ENCODE assay signal across 16 mouse cellular contexts in genomic region chr5:112843676-112844257, GRCm38 (mm10). TPM values are rescaled to one million over a fixed set of nuclear protein-coding genes. Genes with fewer than 3 reads are reported as not detected.
DNase-seq lines count a peak whose midpoint lies in the region; ATAC-seq and TF ChIP-seq lines count a peak whose summit lies in the region.
"Had no signal": no experiment of that assay in that cellular context is flagged by ENCODE, and none has a peak within 500 bp of the region (broad histone marks: within the 10 kb centered on the region; RNA-seq: fewer than 3 reads in every experiment).

No protein-coding gene starts in this region.

- no peaks in the 10 kb centered on the region for H3K36me3 ChIP-seq in liver, adult 2 months (ENCODE audit: control insufficient read depth, insufficient read depth, low read length)
- H3K36me3 ChIP-seq in liver, embryonic 12.5 days, result no peaks in the 10 kb centered on the region
- H3K36me3 ChIP-seq in forebrain, embryonic 13.5 days (ENCODE audit: poor library complexity, severe bottlenecking), result no peaks in the 10 kb centered on the region
- H3K36me3 ChIP-seq in neural tube, embryonic 14.5 days (ENCODE audit: control insufficient read depth, insufficient read depth, low read length), result no peaks in the 10 kb centered on the region
- no peaks in the 10 kb centered on the region for H3K36me3 ChIP-seq in kidney, embryonic 15.5 days
- H3K36me3 ChIP-seq: limb, embryonic 15.5 days had no signal

- 21% methylated on average over 6 of the region's 6 CpGs for WGBS in liver, adult 2 months
- 42% methylated on average over 6 of the region's 6 CpGs for WGBS in liver, embryonic 12.5 days (ENCODE audit: insufficient replicate concordance)
- 30% methylated on average over 6 of the region's 6 CpGs for WGBS in forebrain, embryonic 13.5 days
- 41% methylated on average over 6 of the region's 6 CpGs for WGBS in neural tube, embryonic 14.5 days
- 34% methylated on average over 6 of the region's 6 CpGs for WGBS in kidney, embryonic 15.5 days

- no peak overlapping the region for H3K4me2 ChIP-seq in liver, embryonic 12.5 days
- no peak overlapping the region for H3K4me2 ChIP-seq in forebrain, embryonic 13.5 days
- H3K4me2 ChIP-seq in neural tube, embryonic 14.5 days (ENCODE audit: low read depth, low read length), result no peak overlapping the region
- H3K4me2 ChIP-seq in kidney, embryonic 15.5 days, result no peak overlapping the region
- H3K4me2 ChIP-seq: limb, embryonic 15.5 days had no signal

- TF ChIP-seq CTCF in liver, adult 2 months (IDR thresholded peaks at IDR 0.05; ENCODE audit: low read depth, low read length), result no peak

- ATAC-seq in liver, embryonic 12.5 days, result no peak
- ATAC-seq in forebrain, embryonic 13.5 days, result peak; percentile 54; the same call in 1 of the 2 replicates
- ATAC-seq in neural tube, embryonic 14.5 days (ENCODE audit: low read depth), result peak; percentile 18; the same call in 1 of the 2 replicates
- no peak for ATAC-seq in kidney, embryonic 15.5 days (replicated peaks; ENCODE audit: low FRiP score)

- H3K79me2 ChIP-seq in liver, adult 2 months (ENCODE audit: control insufficient read depth, insufficient read depth, low read length), result no peaks in the 10 kb centered on the region

- H3K9me3 ChIP-seq in liver, embryonic 12.5 days (replicated peaks), result no peaks in the 10 kb centered on the region
- no peaks in the 10 kb centered on the region for H3K9me3 ChIP-seq in forebrain, embryonic 13.5 days (replicated peaks)
- no peaks in the 10 kb centered on the region for H3K9me3 ChIP-seq in neural tube, embryonic 14.5 days (ENCODE audit: control insufficient read depth, low read length)
- no peaks in the 10 kb centered on the region for H3K9me3 ChIP-seq in kidney, embryonic 15.5 days (replicated peaks)
- H3K9me3 ChIP-seq: limb, embryonic 15.5 days had no signal

- TF ChIP-seq POLR2A in liver, adult 2 months (IDR thresholded peaks at IDR 0.05; ENCODE audit: extremely low read depth, insufficient read depth, low read length), result no peak

- DNase-seq in liver, adult 2 months (ENCODE audit: extremely low read depth, low read depth, low spot score), result peak; percentile 41
- peak; percentile 65 for DNase-seq in mesoderm, embryonic 11.5 days (ENCODE audit: low read depth, low spot score)
- DNase-seq in gastrocnemius, adult 8-10 months (ENCODE audit: low spot score in 2 of 2), result no peak
- no peak for DNase-seq in cerebellum, postnatal 14 days
- DNase-seq: adrenal gland, adult 8-10 months; cerebellum, adult 11-12 months; gastrocnemius, postnatal 25 days; heart, postnatal 14 days; kidney, adult 8-10 months; lung, postnatal 10 days; thymus, adult 18-20 months had no signal

- H3K4me3 ChIP-seq in liver, adult 2 months (ENCODE audit: insufficient read depth, low read depth, low read length), result no peak overlapping the region
- no peak overlapping the region for H3K4me3 ChIP-seq in liver, embryonic 12.5 days
- no peak overlapping the region for H3K4me3 ChIP-seq in forebrain, embryonic 13.5 days
- H3K4me3 ChIP-seq in neural tube, embryonic 14.5 days (ENCODE audit: low read depth, low read length), result no peak overlapping the region
- H3K4me3 ChIP-seq in kidney, embryonic 15.5 days (replicated peaks), result no peak overlapping the region
- H3K4me3 ChIP-seq: limb, embryonic 15.5 days had no signal

- no peak overlapping the region for H3K9ac ChIP-seq in liver, adult 2 months (ENCODE audit: low read depth, low read length)
- no peak overlapping the region for H3K9ac ChIP-seq in liver, embryonic 12.5 days
- no peak overlapping the region for H3K9ac ChIP-seq in forebrain, embryonic 13.5 days
- 0 out of 2 replicates have a peak overlapping the region, but pooled peaks have one; percentile 28 for H3K9ac ChIP-seq in neural tube, embryonic 14.5 days (replicated peaks; ENCODE audit: low read depth, low read length)
- H3K9ac ChIP-seq in kidney, embryonic 15.5 days, result no peak overlapping the region
- H3K9ac ChIP-seq: limb, embryonic 15.5 days had no signal

- H3K27me3 ChIP-seq in liver, adult 2 months (ENCODE audit: control insufficient read depth, insufficient read depth, low read length), result no peaks in the 10 kb centered on the region
- H3K27me3 ChIP-seq in liver, embryonic 12.5 days (replicated peaks), result peaks cover 9% of the 10 kb centered on the region
- H3K27me3 ChIP-seq in forebrain, embryonic 13.5 days, result no peaks in the 10 kb centered on the region
- H3K27me3 ChIP-seq in neural tube, embryonic 14.5 days (ENCODE audit: control insufficient read depth, insufficient read depth, low read length), result no peaks in the 10 kb centered on the region
- H3K27me3 ChIP-seq in kidney, embryonic 15.5 days, result peaks cover 21% of the 10 kb centered on the region

- H3K27ac ChIP-seq in liver, adult 2 months (replicated peaks; ENCODE audit: insufficient read depth, low read depth, low read length), result no peak overlapping the region
- no peak overlapping the region for H3K27ac ChIP-seq in liver, embryonic 12.5 days
- peak overlapping the region; percentile 72 for H3K27ac ChIP-seq in forebrain, embryonic 13.5 days
- H3K27ac ChIP-seq in neural tube, embryonic 14.5 days (ENCODE audit: low read depth, low read length), result peak overlapping the region; percentile 67; the same call in 1 of the 2 replicates
- no peak overlapping the region for H3K27ac ChIP-seq in kidney, embryonic 15.5 days
- H3K27ac ChIP-seq: limb, embryonic 15.5 days had no signal

- H3K4me1 ChIP-seq in liver, adult 2 months (ENCODE audit: control insufficient read depth, insufficient read depth, low read length), result peaks cover 11% of the 10 kb centered on the region
- no peaks in the 10 kb centered on the region for H3K4me1 ChIP-seq in liver, embryonic 12.5 days
- H3K4me1 ChIP-seq in forebrain, embryonic 13.5 days, result peaks cover 41% of the 10 kb centered on the region
- peaks cover 24% of the 10 kb centered on the region for H3K4me1 ChIP-seq in neural tube, embryonic 14.5 days (ENCODE audit: control insufficient read depth, insufficient read depth, low read length)
- peaks cover 10% of the 10 kb centered on the region for H3K4me1 ChIP-seq in kidney, embryonic 15.5 days

RNA-seq across cellular contexts. Expression of gene Myo18b, which starts 52.4 kb away (rescaled TPM):
- 0.20 and 0.28 TPM in 2 replicates for total RNA-seq in liver, adult 2 months (2014; rRNA removed)
- polyA plus RNA-seq in liver, adult 2 months (2012; rRNA removed), result 0.02 and 0.04 TPM in 2 replicates
- polyA plus RNA-seq in liver, embryonic 12.5 days (2016; fragmentation: Nextera tagmentation; extraction: Ambion mirVana), result 0.08 and 0.11 TPM in 2 replicates
- polyA plus RNA-seq in forebrain, embryonic 13.5 days (2015; fragmentation: Nextera tagmentation; extraction: Ambion mirVana), result 0.65 and 0.68 TPM in 2 replicates
- polyA plus RNA-seq in neural tube, embryonic 14.5 days (2014; fragmentation: Nextera tagmentation; extraction: Ambion mirVana), result 1.3 and 1.5 TPM in 2 replicates
- total RNA-seq in gastrocnemius, adult 8-10 months (2022), result 100 to 1,000 TPM; 340 to 389 (median 350) TPM
- 0.22 and 0.69 TPM in 2 replicates for polyA plus RNA-seq in kidney, embryonic 15.5 days (2015; fragmentation: Nextera tagmentation; extraction: Ambion mirVana)

Comparison
In these comparisons a context has a peak if more than half of its experiments do, and no peak if none do; other contexts are left out.
1. DNase-seq: peak in liver, adult 2 months (single experiment) and mesoderm, embryonic 11.5 days (single experiment); none in gastrocnemius, adult 8-10 months (0 of 2) and cerebellum, postnatal 14 days (0 of 2).
2. H3K27ac ChIP-seq: peak in forebrain, embryonic 13.5 days (single experiment) and neural tube, embryonic 14.5 days (single experiment); none in liver, adult 2 months (single experiment), liver, embryonic 12.5 days (single experiment) and kidney, embryonic 15.5 days (single experiment).
3. ATAC-seq: peak in forebrain, embryonic 13.5 days (single experiment) and neural tube, embryonic 14.5 days (single experiment); none in liver, embryonic 12.5 days (single experiment) and kidney, embryonic 15.5 days (single experiment).